Mouse (Mus musculus): Measurements from ENCODE around the gene Pdk2.
"Not testable (repeated sequence)": the region's sequence is repeated elsewhere in the genome, so short reads cannot be mapped to it uniquely, and the experiment has no call there.

The Pdk2 gene

DNA sequence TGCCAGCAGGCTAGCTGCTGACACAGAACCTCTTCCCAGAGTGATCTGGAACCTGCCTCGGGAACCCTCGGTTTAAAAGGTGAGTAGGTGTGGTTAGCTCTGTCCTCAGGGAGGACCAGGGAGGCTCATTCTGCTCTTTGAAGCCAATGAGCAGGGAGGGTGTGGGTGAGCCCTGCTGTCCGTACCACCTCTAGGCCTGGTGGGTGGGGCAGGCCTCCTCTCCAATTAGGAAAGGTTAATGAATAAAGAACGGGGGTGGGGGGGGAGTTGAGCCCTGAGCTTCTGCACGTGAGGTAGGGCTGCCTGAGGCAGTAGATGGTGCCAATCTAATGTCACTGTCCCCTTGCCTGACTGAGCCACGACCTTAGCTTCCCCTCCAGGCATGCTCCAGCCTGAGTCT, 8.2 kb downstream of the Pdk2 start:
- intact Hi-C loops (cut with DNase I), result no loop called here

DNA sequence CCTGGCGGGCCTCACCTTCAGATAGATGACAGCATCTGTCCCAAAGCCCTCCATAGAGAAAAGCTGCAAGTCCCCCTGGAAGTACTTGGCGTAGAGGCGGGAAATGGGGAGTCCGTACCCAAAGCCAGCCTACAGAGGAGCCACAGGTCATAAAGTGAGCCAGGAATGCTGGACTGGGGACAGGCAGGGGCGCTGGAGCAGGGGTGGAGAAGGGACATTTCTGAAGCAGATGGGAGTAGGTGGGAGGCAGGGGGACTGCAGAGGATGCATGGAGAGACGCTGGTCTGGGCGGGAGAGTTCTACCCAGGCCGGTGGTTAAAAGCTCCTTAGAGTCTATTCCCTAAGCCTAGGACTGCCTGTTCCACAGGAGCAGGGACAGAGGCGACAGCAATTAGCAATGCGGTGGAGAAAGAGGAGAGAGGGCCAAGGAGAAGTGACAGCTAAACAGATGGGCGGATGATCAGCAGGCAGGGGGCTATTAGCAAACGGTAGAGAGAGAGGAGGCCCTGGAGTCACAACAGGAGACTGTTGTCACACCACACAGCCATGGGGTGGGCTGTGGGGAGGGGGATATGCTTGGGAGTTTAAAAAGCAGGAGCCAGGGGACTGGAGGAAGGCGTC, 13.2 kb downstream of the Pdk2 start:
- intact Hi-C loops (cut with DNase I), result no loop called here

DNA sequence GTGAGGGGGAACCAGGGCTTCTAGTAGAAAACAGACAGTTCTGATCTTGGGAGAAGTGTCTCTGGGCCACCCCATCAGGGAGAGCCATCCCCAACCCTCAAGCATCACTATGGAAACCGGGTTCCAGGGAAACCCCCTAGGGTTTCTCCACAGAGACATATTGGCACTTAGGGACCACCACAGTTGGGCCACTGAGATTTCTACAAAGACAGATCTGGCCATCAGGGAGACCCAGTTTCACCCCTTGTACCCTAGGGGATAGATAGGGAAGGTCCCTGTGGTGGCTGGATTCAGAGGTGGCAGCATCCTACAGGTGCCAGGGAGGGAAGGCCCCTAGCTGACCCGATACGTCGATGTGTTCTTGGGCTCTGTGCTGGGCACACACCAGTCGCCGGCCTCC, 14.3 kb downstream of the Pdk2 start:
- intact Hi-C loops (cut with DNase I), result no loop called here

DNA sequence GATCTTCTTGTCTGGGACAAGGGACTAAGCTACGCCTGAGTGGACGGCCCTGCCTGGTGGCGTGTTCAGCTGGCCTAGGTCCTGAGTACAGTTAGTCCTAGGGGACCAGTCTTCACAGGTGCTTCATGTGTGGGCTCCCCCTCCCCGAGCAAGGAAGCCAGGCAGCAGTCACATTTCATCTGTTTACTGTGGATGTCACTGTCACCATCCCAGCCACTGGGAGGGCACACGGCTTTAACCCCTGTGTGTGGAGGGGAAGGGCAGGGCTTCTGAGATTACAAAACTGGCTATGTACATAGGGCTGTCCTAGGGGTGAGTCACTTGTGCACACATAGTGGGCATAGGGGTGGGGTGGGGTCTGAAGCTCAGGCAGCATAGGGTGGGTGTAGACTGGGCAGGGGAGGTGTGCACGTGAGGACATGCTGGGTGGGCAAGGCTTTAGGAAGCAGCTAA, 15.0 kb downstream of the Pdk2 start:
- intact Hi-C loops (cut with DNase I), result no loop called here

DNA sequence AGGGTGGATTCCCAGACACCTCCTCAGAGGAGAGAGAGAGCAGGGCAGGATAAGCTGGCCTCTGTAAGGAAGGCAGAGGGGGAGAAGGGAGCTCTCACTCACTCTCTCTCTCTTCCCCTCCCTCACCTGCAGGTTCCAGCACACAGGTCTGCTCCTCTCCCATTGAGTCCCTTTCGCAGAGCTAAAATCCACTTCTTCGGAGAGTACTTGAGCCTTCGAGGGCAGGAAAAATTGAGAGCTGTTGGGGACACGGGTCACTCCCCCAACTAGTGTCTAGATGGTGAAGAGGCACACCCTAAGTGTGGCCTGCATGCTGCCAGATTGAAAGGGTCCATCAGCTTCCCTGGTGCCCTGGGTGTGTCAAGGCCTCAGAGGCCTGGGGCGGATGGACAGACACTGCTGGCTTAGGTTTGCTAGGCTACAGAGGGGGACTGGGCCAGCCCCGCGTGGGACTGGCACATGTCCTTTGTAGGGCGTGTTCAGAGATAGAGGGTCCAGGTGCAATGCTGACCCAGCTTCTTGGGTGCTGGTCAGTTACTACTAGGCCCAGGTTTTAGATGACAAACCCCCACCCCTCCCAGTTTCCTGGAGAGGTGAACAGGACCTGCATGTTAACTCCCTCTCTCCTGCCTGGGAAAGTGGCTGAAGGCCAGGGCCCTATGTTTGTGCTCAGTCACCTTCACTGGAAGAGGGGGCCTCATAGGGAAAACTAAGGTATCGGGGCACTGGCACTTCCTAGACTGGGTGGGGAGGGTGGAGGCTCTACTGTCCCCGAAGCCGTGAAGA, 15.7 kb downstream of the Pdk2 start:
- intact Hi-C loops (cut with DNase I), result no loop called here

DNA sequence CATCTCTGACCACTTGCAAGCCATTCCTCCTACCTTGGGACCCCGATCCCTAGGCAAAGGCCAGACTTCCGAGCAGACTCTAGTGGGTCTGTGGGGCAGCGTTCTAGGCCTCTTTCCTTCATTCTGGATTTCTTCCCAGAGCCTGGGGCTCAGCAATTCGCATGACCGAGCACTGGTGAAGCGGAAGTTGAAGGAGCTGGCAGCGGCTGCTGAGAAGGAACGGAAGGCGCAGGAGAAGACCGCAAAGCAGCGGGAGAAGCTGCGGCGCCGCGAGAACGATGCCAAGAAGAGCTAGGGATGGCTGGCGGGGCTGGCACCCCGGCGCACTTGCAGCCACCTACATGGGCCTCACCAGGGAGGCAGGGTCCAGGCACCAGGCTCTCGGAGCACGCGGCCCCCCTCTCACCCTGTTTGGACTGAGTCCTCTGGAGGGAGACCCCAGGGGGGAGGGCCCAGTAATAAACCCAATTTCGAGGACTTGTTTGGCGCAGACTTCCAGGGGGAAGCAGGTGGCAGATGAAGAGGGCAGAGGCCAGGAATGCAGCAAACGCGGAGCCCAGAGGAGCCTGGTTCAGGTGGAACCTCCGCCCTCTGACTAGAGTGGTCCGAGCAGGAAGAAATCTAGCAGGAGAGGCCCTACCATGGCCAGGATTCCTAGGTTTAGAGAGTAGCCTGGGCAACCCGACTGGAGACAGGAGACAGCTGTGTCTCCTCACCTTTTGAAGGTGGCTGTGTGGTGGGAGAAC, 16.5 kb downstream of the Pdk2 start:
- intact Hi-C loops (cut with DNase I), result no loop called here

DNA sequence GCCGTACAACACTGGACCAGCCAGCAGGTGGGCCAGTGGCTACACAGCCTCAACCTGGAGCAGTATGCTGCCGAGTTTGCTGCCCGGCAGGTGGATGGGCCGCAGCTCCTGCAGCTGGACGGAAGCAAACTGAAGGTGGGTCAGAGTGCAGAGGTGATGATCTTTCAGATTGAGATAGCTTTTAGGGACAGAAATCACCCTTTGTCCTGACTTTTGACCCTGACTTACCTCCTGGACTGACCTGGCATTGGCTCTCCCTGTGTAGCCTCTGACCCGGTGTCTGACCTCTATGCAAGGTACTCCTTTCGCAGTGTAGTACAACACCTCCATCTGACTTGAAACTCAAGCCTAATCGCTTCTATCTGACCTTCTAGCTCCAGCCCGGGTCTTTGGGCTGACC, 17.7 kb downstream of the Pdk2 start:
- intact Hi-C loops (cut with DNase I), result no loop called here

DNA sequence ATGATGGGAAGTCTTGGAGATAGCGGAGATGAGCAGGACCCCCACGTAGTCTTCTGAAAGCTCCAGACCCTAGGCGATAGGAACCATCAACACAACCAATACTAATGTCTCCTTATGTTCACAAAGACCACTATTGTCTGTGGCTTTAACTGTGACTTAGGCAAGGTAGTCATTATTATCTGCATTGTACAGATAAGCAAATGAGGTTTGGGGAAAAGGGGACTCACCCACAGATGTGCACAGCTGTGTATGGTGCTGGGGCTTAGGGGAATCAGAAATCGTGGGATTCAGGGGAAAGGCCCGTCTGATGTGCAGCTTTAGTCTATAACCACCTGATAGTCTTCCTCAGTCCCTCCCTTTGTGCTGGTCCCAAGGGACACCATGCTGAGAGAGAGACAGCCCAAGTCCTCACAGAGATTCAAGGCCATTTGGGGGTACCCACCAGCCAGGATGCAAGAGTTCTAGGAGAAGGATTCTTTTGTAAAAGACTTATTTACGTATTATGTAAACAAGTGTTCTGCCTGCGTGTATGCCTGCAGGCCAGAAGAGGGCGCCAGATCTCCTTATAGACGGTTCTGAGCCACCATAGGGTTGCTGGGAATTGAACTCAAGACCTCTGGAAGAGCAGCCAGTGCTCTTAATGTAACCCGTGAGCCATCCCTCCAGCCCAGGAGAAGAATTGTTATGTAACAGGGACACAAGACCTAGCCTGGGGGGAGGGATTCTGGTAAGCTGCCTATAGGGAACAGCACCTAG, 18.7 kb downstream of the Pdk2 start:
- intact Hi-C loops (cut with DNase I), result no loop called here

DNA sequence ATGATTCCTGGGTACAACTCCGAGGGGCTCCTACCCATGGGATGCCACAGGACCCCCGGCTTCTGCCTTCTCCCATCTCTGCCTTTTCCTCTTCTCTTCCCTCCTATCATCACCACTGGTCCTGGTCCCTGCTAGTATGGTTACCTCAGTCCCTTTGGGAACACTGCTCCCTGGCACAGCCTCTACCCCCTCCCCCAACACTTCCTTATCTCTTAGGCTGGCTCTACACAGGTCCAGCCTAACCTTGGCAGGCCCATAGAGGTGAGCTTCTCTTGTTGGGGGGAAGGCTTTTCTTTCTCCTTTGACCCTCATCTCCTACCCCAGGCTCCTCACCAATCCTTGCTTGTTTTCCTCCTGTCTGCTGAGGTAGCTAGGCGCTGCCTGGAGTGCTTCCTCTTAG, 25.7 kb downstream of the Pdk2 start:
- intact Hi-C loops (cut with DNase I), result no loop called here

DNA sequence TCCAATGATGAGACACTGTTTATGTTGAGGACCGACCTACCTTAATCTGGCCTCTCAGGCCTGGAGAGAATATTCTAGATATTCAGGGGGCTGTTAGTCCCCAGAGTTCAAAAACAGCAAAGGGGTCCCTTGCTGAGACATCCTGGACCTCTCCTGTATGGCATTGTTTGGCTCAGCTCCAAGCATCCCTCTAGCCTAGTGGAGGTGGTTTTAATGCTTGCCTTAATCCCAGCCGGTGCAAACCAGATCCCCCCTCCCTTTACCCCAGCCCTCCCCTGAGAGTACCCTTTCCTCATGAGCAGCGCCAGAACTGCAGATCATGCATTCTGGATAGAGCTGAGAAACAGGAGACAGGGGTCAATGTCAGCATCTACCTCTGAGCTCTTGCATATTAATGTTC, 28.7 kb downstream of the Pdk2 start:
- intact Hi-C loops (cut with DNase I), result no loop called here

DNA sequence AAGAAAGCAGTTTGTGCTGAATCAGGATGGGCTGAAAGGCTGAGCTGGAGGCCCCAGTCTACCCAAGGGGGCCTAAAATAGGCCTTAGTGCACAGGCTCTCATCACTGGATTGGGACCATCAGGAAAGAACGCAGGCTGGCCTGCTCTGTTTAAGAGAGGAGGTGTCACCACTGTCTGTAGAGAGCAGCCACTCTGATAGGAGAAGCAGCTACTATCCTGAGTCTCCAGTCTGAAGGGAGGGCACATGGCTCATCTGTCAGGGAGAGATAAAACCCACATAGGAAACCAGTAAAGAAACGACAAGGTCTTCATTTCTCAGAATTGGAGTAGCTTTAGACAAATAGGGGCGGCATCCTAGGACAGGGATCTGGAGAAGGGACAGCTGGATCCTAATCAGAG, 29.1 kb downstream of the Pdk2 start:
- intact Hi-C loops (cut with DNase I), result no loop called here

DNA sequence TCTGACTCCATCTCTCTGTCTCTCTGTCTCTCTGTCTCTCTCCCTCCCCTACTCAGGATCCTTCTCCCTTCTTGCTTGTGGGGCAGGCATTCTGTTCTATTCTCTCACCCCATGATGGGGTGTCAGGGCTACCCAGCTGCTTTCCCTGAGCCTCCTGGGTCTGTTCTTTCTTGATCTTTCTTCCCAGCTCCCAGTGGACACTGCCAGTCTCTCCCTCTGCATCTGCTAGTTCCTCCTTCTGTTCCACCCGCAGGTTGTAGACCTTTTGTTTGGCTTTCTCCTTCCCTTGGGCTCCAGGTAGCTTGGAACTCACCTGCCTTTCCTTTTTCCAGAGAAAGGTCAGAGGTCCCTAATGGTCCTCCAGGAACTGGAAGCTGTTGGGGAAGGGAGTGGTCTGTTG, 29.7 kb downstream of the Pdk2 start:
- intact Hi-C loops (cut with DNase I), result no loop called here

DNA sequence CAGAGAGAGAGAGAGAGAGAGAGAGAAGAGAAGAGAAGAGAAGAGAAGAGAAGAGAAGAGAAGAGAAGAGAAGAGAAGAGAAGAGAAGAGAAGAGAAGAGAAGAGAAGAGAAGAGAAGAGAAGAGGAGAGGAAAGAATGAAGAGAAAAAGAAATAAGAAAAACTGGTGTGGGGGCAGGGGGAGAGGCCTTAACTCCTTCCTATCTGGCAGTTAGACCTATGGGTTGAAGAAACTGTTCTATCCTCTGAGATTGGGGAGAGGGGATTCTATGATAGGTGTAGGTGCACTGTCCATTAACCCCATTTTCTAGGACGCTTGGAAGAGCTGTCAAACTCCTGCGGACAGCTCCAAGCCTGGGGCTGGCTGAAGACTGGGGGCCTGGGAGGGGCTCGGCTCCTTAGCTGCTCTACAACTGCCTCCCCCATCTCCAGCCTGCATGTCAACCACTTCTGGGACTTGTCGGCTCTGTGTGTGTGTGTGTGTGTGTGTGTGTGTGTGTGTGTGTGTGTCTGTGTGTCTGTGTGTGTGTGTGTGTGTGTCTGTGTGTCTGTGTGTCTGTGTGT, 30.2 kb downstream of the Pdk2 start:
- intact Hi-C loops (cut with DNase I), result not testable (repeated sequence)

DNA sequence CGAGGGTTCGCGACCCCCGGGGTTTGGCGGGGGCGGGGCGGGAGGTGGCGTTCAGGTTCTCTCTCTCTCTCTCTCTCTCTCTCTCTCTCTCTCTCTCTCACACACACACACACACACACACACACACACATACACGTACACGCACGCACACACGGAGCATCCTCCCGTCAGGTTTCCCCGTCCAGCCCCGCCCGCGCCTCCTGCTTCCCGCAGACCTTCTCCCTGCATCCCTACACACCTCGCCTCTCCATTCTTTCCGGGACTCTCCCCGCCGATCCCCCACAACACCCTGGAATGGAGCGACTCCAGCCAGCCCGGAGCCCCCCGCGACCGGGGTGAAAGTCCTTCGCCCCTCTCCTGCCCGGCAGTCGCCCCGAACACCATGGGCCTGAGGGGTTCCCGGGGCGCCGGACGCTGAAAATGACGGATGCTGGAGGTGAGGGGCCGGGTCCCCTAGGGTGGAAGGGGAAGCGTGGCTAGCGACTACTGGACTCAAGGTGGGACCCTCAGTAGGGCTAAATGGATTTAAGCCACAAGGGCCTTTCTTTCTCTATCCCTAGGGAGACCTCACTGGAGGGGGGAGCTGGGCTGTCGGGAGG, 30.9 kb downstream of the Pdk2 start:
- intact Hi-C loops (cut with DNase I), result no loop called here

DNA sequence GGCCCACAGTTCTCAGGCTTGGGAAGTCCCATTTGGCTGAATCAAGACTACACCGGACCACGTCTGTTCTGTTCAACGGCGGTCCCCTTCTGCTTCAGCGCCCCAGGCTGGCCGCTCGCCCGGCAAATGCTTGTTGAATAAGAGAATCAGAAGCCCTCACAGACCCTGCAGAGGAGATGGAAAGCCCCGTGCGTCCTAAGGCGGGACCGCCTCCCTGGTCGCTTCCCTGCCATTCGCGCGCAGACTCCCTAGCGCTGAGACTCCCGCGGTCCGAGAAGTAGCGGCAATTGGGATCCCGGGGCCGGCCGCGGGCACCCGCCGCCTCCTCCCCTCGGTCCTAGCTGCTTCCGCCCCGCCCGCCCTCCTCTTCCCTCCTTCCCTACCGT, 31.5 kb downstream of the Pdk2 start, which contains the start of gene Samd14:
TSS of gene Samd14 (plus strand) at position 251 of the 386 bp plus-strand sequence.
- intact Hi-C loops (cut with DNase I), result no loop called here

DNA sequence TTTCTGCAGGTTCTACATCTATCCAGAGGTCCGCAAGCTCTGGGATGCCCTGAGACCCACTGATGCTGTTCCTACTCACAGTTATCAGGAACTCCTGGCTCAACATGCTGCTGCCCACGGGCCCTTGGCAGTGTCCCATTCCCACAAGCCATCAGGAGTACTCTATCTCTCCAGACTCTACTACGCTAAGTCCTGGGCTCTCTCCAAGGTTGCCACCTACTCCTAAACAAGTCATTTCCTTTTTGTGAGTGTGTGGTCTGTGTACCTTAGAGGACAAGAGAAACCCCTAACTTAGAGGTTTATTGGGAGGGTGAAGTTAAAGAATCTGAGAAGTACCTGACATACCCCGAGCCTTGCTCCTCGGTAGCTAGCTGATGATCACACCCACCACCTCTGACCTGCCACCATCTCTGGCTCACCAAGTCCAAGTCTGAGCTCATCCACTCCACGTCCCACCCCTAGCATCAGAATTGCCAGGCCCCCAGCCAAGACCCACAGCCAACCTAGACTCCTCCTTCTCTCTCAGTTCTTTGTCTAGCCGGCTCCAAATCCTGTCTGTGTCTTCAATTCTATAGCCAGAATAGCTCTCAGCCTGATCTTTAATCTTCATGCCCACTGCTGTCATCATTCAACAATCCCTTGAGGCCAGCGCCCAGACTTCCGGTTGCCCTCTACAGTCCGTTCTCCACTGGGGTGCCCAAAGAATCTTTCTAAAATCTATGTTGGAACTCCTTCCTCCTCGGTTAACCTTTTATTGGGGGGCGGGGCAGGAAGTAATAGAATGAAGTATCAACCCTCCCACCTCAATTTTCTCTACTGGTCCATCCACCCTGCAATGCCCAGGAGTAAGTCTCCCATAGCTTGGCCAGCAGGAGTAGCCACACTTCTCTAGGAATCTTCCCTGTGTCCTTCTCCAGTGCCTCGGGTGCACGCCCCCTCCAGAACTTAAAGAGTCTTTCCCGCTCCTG, 32.2 kb downstream of the Pdk2 start:
- intact Hi-C loops (cut with DNase I), result no loop called here

DNA sequence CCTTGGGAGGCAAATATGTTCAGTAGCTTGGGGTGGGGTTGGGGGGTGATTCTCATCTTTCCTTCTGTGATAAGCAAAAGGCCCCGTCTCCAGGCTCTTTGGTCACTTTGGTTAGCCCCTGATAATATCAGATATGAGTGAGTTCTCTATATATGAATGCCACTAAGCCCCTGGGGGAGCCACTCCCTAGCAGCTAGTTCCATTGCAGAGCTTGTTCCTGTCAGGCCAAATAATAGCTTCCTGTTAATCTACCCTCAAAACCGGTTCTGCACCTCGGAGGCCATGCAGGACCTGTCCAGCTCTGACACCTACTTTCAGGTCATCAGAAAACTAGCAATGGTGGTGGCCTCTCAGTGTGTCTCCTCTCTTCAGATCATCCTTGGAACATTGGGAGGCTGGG, 33.7 kb downstream of the Pdk2 start:
- intact Hi-C loops (cut with DNase I), result no loop called here

DNA sequence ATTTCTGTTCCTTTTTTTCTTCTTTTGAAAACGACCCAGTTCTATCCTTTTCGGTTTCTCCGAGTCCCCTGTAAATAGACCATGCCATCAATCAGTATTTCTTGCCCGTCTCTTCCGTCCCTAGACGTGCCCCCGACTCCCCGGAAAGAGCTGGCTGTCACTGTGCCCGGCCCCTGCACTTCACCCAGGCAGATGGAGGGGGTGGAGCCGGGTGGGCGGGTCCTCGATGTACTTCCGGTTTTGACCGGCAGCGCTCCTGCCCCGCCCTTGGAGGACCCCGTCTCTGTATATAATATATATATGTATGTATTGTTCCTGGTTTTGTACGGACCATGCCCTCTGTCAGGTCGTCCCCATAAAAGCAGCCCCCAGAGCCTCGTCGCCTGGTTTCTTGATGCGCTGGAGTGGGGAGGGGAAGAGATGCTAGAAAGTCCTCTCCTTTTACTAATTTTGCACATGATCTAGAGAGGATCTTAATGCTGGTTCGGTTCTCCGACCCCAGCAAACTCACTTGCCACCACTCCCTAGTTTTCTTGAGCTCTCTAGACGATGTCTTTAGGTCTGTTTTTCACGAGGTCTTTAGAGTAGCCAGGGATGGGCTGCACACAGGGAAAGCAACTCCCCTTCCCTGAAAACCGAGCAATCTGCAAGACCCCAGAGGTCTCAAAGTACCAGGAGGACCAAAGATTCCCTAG, 34.5 kb downstream of the Pdk2 start:
- intact Hi-C loops (cut with DNase I), result no loop called here

DNA sequence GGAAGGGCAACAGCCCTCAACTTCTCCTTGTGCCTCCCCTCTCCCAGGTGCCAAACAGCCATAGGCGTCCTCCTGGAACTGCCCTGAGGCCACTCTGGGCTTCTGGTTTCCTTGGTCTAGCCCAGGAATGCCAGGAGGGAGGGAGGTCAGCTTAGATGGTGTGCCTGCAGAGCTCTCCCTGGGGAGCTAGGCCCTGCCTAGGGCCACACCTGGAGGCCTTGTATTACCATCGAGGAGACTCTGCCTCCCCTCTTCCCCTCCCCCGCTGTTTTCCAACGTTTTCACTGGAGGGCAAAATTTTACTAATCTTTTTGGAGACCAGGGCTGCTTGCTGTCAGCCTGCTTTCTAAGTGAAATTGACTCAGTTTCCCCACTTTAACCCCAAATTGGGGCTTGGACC, 35.1 kb downstream of the Pdk2 start:
- intact Hi-C loops (cut with DNase I), result no loop called here

Data from adrenal gland (tissue).